Mouse (Mus musculus) heart, postnatal 36 days (tissue): ENCODE data around the gene Prrt1. TPM values are rescaled to one million over a fixed set of nuclear protein-coding genes. Genes with fewer than 3 reads are reported as not detected.

Experiments
- DNase-seq, 2 experiments: peaks; one replicate each; pipeline ENCODE4 v3.0.0; 2021 to 2022
- intact Hi-C: fragments of 180-260 bp; cut with DNase I; formaldehyde crosslinking; loops from one replicate; pipeline ENCODE4 v1.15.1; 2025
- total RNA-seq, 2 experiments: library from RNA; stranded (reverse); gene quantifications; 2 replicates each; pipeline ENCODE4 v1.2.3; 2021

Gene Prrt1
- total RNA-seq, 2 experiments from 2014 or later, result 1.4 to 1.7 TPM

GRCm38 (mm10) chr17:34645831-34646511 is 16.6 kb downstream of the Prrt1 start:
- intact Hi-C loops, result no loop called here
- no peak for DNase-seq

GRCm38 (mm10) chr17:34646906-34647787 is 17.8 kb downstream of the Prrt1 start, which contains the start of gene Atf6b:
Atf6b (plus strand) TSS chr17:34647146.
- DNase-seq, result peak; percentile 87 to 89
- intact Hi-C loops, result no loop called here

- no peak for DNase-seq
- intact Hi-C loops, result no loop called here
Measured at GRCm38 (mm10) chr17:34648141-34648890, 19.0 kb downstream of the Prrt1 start.

- DNase-seq, result no peak
- intact Hi-C loops, result no loop called here
Measured at GRCm38 (mm10) chr17:34649106-34649864, 20.0 kb downstream of the Prrt1 start.

GRCm38 (mm10) chr17:34650781-34651180 is 21.4 kb downstream of the Prrt1 start:
- DNase-seq, result no peak
- intact Hi-C loops, result loop anchor here (5.0 kb wide), 1 partner anchor 162 kb away; no protein-coding TSS in a partner anchor

- DNase-seq, result no peak
- intact Hi-C loops, result loop anchor here (5.0 kb wide), 1 partner anchor 161 kb away; no protein-coding TSS in a partner anchor
Measured at GRCm38 (mm10) chr17:34651507-34652221, 22.3 kb downstream of the Prrt1 start.

- DNase-seq, result no peak
Measured at GRCm38 (mm10) chr17:34652546-34652945, 23.2 kb downstream of the Prrt1 start.

GRCm38 (mm10) chr17:34652985-34653384 is 23.7 kb downstream of the Prrt1 start:
- DNase-seq, result no peak
- intact Hi-C loops, result loop anchor here (5.0 kb wide), 1 partner anchor 159 kb away; no protein-coding TSS in a partner anchor

More at GRCm38 (mm10) chr17:34652546-34652945, 23.2 kb downstream of the Prrt1 start:
- intact Hi-C loops, result loop anchor here (5.0 kb wide), 1 partner anchor 160 kb away; no protein-coding TSS in a partner anchor

GRCm38 (mm10) chr17:34653746-34654285 is 24.5 kb downstream of the Prrt1 start:
- DNase-seq, result peak; percentile 74 to 79
- intact Hi-C loops, result loop anchor here (1.0 to 5.0 kb wide), 2 partner anchors 59 to 158 kb away; no protein-coding TSS in a partner anchor

GRCm38 (mm10) chr17:34654392-34654791 is 25.1 kb downstream of the Prrt1 start:
- intact Hi-C loops, result loop anchor here (1.0 to 5.0 kb wide), 2 partner anchors 59 to 158 kb away; no protein-coding TSS in a partner anchor
- no peak for DNase-seq

GRCm38 (mm10) chr17:34655160-34655559 is 25.8 kb downstream of the Prrt1 start:
- intact Hi-C loops, result loop anchor here (1.0 to 5.0 kb wide), 2 partner anchors 26 to 182 kb away; partner anchors contain the start of genes Dxo and Stk19
- DNase-seq, result peak in 1 of 2 experiments; percentile 71

GRCm38 (mm10) chr17:34655581-34655991 is 26.3 kb downstream of the Prrt1 start:
- peak; percentile 89 to 92 for DNase-seq
- intact Hi-C loops, result loop anchor here (1.0 to 5.0 kb wide), 2 partner anchors 26 to 182 kb away; partner anchors contain the start of genes Dxo and Stk19

- intact Hi-C loops, result loop anchor here (5.0 kb wide), 1 partner anchor 181 kb away; the partner anchor contains the start of genes Dxo and Stk19
- peak in 1 of 2 experiments; percentile 54 for DNase-seq
Measured at GRCm38 (mm10) chr17:34656666-34657065, 27.3 kb downstream of the Prrt1 start.

- intact Hi-C loops, result loop anchor here (5.0 kb wide), 1 partner anchor 180 kb away; the partner anchor contains the start of genes Dxo and Stk19
- DNase-seq, result no peak
Measured at GRCm38 (mm10) chr17:34657271-34657670, 27.9 kb downstream of the Prrt1 start.

- DNase-seq, result no peak
- intact Hi-C loops, result loop anchor here (5.0 kb wide), 1 partner anchor 179 kb away; the partner anchor contains the start of genes Dxo and Stk19
Measured at GRCm38 (mm10) chr17:34658145-34658544, 28.8 kb downstream of the Prrt1 start.

- intact Hi-C loops, result loop anchor here (5.0 kb wide), 1 partner anchor 179 kb away; the partner anchor contains the start of genes Dxo and Stk19
- no peak for DNase-seq
Measured at GRCm38 (mm10) chr17:34658591-34658990, 29.3 kb downstream of the Prrt1 start.

GRCm38 (mm10) chr17:34659181-34659896 is 30.0 kb downstream of the Prrt1 start:
- intact Hi-C loops, result loop anchor here (5.0 kb wide), 1 partner anchor 178 kb away; the partner anchor contains the start of genes Dxo and Stk19
- DNase-seq, result no peak
